Mouse (Mus musculus): ENCODE data around the gene Dcn.

Dcn gene

DNA sequence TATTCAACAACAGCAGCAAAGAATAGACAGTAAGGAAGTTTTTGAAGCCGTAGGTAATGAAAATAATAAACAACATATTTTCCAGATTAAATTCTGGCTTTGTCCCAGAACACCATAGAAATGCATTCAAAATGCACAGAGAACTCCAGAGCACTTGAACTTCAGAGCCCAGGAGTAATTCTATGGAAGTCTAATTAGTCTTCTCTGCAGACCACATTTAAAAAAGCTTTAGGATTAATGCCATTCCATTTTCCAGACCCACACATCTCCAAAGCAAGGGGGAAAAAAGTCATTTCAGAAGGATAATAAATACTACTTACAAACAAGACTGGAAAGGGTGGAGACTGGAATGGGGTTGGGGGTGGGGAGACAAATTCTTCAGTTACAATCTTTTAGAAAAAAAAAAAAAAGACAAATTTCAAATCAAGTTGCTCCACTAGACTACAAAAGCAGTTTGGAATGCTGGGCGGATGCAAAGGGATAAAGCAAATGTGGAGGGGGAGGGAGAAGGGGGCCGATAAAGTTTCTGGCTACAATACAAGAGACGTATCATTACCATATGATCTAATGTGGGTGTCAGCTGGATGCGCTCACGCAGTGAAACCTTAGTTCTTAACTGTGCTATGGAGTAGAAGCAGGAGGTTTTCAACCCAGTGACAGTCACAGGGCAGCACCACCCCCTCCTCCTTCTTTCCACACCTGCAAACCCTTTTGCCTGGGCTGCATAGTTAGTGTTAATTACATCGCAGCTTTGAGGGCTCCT is at the start of gene Dcn:
Gene Dcn, plus strand, starts transcription at position 606 of the 763 bp plus-strand sequence.
- in situ Hi-C loops (cut with MboI; ENCODE audit: low sequenced_read_pairs), result no loop called here

- in situ Hi-C loops (cut with MboI; ENCODE audit: low sequenced_read_pairs), result no loop called here
Observed at GRCm38 (mm10) chr10:97436662-97437061, 42.7 kb upstream of the Dcn start.

DNA sequence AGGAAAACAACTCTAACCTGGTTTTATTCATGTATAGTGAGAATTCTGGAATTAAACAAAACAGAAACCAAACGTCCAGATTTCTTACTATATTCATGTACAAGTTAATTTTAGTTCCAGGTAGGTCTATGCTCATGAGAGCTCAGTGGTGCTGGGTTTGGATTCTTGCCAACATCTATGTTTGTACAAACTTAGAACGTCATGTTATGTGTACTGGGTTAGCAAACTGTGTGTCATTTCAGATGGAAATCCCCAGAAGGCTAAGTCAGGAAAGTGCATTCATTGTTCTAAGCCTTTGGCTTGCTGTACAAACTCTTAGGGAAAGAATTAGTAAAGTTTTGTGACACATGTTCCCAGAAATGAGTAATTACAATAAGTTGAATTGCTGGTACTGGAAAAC is 37.1 kb upstream of the Dcn start:
- in situ Hi-C loops (cut with MboI; ENCODE audit: low sequenced_read_pairs), result no loop called here

DNA sequence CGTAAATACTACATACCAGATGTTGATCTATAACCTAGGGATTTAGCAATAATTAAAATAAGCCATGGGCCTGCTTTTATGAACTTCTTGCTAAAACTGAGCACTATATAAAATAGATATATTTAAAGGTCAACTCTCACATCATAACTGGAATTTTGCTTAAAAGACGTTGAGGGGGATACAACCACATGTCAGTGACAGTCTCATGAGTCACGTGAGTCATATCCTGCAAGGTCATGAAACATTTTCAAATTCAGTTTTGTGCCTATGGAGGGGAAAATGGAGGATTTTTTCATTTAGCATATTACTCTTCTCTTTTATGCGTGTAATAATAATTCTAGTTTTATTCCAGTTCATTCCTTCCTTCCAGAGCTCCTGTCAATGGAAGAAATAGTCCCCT is 32.9 kb upstream of the Dcn start:
- in situ Hi-C loops (cut with MboI; ENCODE audit: low sequenced_read_pairs), result no loop called here

- in situ Hi-C loops (cut with MboI; ENCODE audit: low sequenced_read_pairs), result no loop called here
Observed at GRCm38 (mm10) chr10:97452886-97453285, 26.5 kb upstream of the Dcn start.

DNA sequence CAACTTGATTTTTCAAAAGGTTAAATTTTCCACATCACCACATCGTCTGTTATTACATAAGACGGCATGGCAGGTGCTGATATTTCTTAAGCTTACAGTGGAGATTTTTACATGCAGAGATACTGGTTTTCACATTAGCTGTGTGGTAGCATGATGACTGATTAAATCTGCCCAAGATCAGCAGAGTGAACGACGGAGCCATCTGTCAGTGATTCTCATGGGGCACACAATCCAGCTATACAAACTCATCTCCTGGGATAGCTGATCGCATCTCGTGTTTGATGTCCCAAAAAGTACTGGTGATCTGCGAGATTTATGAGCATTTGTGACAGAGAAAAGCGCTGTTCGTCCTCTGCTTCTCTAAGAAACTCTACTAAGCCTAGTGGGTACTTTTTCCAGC is 25.9 kb upstream of the Dcn start:
- in situ Hi-C loops (cut with MboI; ENCODE audit: low sequenced_read_pairs), result no loop called here

DNA sequence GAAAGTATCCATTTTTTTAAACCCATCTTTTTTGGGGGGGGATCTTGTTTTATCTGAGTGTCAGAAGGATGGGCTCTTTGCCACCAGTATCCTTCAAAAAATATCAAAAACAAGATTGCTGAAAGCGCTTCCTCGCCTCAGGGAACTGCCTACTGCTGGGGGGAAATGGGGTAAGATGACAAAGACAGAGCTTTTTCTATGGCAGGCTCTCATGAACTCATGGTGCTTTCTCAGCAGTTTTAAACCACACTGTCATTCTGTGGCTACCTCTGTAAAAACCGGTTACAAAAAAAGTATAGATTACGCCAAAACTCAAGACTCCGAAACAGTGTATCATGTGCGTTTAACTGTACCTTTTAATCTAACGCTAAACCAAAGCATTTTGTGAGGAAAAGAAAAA is 22.4 kb upstream of the Dcn start:
- in situ Hi-C loops (cut with MboI; ENCODE audit: low sequenced_read_pairs), result no loop called here

- in situ Hi-C loops (cut with MboI; ENCODE audit: low sequenced_read_pairs), result no loop called here
Observed at GRCm38 (mm10) chr10:97466818-97467217, 12.6 kb upstream of the Dcn start.

GRCm38 (mm10) chr10:97469411-97470140 is 9.8 kb upstream of the Dcn start:
- in situ Hi-C loops (cut with MboI; ENCODE audit: low sequenced_read_pairs), result no loop called here

DNA sequence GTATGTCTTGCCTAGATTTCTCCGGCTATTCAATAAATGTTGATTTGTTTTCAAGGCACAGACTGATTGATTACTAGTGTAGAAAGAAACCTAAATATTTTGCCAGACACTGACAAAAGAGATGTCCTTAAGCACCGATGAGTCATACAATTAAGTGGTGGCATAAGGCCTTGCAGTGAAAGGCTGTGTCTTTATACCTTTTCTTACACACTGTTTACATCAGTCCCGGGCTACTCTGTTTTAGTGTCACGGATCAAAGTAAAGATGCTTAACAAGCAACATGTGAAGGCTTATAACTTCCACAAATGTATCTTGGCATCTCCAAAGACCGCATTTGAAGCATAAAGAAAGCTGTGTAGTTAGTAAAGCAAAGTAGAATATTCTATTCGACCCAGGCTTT is 3.9 kb upstream of the Dcn start:
- in situ Hi-C loops (cut with MboI; ENCODE audit: low sequenced_read_pairs), result no loop called here

DNA sequence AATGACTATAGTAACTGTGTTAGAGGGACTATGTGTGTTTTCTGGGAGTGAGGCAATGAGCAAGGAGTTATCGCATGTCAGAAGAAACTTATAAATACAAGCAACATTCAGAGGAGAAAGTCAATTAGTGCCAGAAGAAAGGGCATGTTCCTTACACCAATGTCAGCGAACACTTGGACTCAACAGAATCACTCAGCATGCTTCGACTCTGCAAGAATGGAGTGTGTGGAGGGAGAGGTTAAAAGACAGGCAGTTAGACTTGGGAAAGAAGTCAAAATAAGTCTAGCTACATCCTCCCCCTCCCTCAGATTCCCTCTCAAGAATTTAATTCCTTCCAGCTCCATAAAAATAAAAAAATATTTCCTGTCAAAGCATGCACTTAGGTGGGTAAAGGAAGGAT is 1.1 kb upstream of the Dcn start:
- in situ Hi-C loops (cut with MboI; ENCODE audit: low sequenced_read_pairs), result no loop called here

DNA sequence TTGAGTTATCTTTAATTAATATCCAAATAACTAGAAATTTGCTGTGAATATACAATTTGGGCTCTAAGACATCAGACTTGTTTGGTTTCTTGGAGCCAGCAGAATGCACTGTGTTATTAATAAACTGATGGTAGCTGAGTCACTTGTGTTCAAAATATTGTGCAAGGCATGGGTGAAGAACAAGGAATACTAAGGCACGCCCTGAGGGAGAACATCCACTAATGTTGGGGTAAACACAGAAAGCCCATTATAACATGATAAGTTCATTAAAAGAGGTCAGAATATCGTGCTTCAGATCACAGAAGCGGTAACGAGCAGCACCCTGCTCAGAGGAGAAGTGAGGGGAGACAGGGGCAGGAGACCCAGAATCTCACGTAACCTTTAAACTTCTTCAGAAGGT is 2.7 kb downstream of the Dcn start:
- in situ Hi-C loops (cut with MboI; ENCODE audit: low sequenced_read_pairs), result no loop called here

DNA sequence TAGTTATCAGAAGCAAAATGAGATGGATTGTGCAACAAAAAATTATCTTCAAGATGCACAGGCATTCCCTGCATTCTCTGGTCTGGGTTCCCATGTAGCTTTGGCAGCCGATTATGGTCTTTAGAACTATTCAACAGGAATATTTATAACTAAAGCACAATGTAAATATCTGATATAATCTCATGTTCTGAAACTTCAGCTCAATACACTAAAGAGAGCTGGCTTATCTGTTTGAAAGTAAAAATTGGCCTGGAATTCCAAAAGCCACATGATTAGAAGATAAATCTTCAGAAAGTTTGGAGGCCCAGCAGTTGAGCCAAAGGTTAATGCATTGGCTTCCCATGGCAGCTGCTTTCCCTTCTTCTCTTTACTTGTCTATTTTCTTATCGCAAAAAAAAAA is 4.6 kb downstream of the Dcn start:
- in situ Hi-C loops (cut with MboI; ENCODE audit: low sequenced_read_pairs), result no loop called here

- in situ Hi-C loops (cut with MboI; ENCODE audit: low sequenced_read_pairs), result no loop called here
Observed at GRCm38 (mm10) chr10:97485151-97485550, 5.7 kb downstream of the Dcn start.

DNA sequence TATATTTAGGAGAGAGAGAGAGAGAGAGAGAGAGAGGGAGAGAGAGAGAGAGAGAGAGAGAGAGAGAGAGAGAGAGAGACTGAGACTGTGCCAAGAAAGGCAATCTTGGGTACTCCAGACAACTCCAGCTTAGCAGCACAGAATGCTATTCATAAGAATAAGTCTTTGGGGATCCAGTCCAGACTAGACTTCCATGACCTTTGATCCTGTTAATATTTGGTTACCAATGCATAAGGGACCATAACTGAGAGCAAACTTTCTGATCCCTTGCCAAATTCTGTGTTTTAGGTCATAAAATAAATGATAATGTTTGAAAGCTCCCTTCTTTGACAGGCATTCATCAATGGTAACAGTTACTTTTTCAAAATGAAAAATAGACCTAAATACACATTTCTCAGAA is 6.7 kb downstream of the Dcn start:
- in situ Hi-C loops (cut with MboI; ENCODE audit: low sequenced_read_pairs), result no loop called here

- in situ Hi-C loops (cut with MboI; ENCODE audit: low sequenced_read_pairs), result no loop called here
Observed at GRCm38 (mm10) chr10:97487269-97487989, 8.0 kb downstream of the Dcn start.

- in situ Hi-C loops (cut with MboI; ENCODE audit: low sequenced_read_pairs), result no loop called here
Observed at GRCm38 (mm10) chr10:97492367-97492980, 13.1 kb downstream of the Dcn start.

DNA sequence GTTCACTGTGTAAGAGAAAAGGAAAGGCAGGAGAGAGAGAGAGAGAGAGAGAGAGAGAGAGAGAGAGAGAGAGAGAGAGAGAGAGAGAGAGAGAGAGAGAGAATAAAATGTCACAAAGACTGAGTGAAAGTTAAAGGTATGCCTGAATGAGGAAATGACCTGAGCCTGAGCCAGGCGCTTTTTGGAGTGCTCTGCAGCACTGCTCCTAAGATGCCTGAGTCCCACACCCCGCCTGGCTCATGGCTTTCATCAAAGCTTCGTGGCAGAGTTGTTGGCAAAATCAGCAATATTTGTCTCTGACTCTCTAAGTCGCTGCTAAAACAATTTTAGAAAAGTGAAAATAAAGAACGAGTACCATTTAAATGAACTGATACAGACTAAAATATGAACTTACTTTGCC is 18.2 kb downstream of the Dcn start:
- in situ Hi-C loops (cut with MboI; ENCODE audit: low sequenced_read_pairs), result no loop called here

DNA sequence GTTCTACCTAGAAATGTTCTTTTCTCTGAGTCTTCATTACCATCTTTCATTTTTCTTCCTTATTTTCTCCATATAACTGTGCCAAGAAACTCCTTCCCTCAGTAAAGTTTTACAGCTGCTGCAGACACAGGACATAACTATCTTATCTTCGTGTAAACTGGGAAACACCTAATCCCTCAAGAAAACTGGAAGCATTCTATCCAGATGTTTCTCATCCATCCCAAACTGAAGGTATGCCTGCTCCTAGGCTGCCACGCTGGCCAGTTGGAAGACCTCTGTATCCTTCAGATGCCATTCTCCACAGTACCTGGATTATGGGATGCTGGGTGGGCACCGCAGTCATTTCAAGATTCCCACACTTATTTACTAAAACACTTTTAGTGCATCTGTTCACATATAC is 44.0 kb downstream of the Dcn start:
- in situ Hi-C loops (cut with MboI; ENCODE audit: low sequenced_read_pairs), result no loop called here

DNA sequence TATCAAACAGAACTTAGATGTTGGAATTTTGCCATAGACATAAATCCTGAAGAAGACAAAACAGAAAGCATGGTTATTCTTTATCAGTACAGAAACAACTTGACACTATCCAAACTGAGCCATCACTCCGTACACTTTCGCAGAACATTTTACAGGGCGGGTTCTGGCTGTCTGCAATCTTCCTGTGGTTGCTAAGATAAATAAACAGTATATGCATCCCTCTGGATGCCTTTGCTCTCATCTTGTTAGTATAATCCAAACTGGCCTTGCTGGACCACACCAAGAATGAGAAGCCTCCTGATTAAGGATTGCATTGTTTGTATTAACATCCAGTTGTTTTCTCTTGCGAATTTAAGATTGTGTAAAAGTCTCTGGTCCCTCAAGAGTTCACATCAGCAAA is 56.3 kb downstream of the Dcn start:
- in situ Hi-C loops (cut with MboI; ENCODE audit: low sequenced_read_pairs), result no loop called here

DNA sequence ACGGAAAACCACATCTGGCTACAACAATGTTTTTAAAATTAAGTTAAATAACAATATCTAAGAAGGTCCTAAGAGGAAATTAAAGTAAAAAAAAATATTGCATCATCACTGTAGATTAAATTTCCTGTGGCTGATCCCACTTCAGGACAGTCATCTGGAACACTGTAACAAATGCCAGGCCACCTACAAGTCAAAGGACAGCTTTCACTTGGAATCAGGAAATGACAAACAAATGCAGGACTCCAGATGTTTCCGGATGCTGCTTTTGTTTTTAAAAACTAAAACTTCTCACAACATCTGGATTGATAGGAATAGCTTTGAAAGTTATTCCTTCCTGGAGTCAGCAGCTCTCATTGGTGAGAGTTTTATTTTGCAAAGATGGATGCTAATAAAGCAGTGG is 57.5 kb downstream of the Dcn start:
- in situ Hi-C loops (cut with MboI; ENCODE audit: low sequenced_read_pairs), result no loop called here

All from CH12F3 (cell line).